Mouse (Mus musculus): ENCODE results near the gene Rps25.
A peak's percentile ranks its signal among the peaks of the same experiment; 100 is the strongest.
"Not testable (repeated sequence)": the region's sequence is repeated elsewhere in the genome, so short reads cannot be mapped to it uniquely, and the experiment has no call there.

The Rps25 gene

GRCm38 (mm10) chr9:44406906-44407751 lies at the start of gene Rps25, which contains the start of gene Trappc4:
TSS of gene Rps25 (plus strand) at chr9:44407139.
TSS of gene Trappc4 (minus strand) at chr9:44407600.
- DNase-seq (ENCODE audit: low read depth, low spot score): peak; percentile 95

- peak; percentile 41 for DNase-seq (ENCODE audit: low read depth, low spot score)
Measured at GRCm38 (mm10) chr9:44357207-44357606, 49.7 kb upstream of the Rps25 start.

- peak; percentile 99 for DNase-seq (ENCODE audit: low read depth, low spot score)
Measured at GRCm38 (mm10) chr9:44361190-44361917, 45.6 kb upstream of the Rps25 start, which contains the start of gene Vps11. TSS of gene Vps11 (minus strand) at chr9:44361670.

- DNase-seq (ENCODE audit: low read depth, low spot score): not testable (repeated sequence)
Measured at GRCm38 (mm10) chr9:44361931-44362330, 45.0 kb upstream of the Rps25 start.

DNA sequence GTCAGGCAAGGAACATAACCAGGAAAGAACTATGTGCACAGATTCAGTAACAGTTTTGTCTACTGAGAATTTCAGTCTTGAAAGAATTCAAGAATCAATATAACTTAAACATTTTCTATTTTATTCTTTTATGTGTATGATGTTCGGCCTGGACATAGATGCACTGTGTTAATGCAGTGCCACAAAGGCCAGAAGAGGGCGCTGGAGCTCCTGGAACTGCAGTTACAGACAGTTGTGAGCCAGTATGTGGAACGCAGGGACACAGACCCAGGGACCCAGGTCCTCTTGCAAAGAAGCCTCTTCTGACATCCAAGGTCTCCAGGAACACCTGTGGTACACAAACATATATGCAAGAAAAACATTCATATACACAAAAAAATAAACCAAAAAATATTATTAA lies 42.5 kb upstream of the Rps25 start:
- peak; percentile 29 for DNase-seq (ENCODE audit: low read depth, low spot score)

GRCm38 (mm10) chr9:44373386-44373785 lies 33.6 kb upstream of the Rps25 start:
- DNase-seq (ENCODE audit: low read depth, low spot score): no peak

DNA sequence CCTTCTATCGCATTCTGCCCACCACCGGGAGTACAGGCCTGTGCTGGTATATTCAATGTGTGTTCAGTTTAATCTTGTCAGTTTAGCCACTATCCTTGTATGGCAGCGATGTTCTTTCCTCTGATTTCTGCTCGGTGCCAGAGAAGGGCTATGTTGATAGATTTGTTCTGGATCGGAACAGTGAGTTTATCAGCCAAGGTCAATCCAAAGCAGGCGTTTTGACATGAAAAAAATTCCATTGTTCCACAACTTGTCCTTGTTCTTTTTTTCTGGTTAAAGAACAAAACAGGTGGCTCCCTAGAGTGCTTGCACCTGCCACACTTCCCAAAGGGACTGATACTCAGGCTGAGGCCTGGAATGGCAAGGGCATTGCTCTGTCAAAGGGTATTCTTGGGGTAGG lies 30.8 kb upstream of the Rps25 start:
- no peak for DNase-seq (ENCODE audit: low read depth, low spot score)

DNA sequence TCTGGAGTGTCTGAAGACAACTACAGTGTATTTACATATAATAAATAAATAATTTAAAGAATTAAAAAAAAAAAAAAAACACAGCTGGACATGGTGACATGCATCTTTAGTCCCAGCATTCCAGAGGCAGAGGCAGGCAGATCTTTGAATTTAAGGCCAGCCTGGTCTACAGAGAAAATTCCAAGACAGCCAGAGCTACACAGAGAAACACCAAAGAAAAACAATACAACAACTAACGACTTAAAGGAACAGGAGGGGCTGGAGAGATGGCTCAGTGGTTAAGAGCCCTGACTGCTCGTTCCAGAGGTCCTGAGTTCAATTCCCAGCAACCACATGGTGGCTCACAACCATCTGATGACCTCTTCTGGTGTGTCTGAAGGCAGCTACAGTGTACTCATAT lies 29.6 kb upstream of the Rps25 start:
- not testable (repeated sequence) for DNase-seq (ENCODE audit: low read depth, low spot score)

- no peak for DNase-seq (ENCODE audit: low read depth, low spot score)
Measured at GRCm38 (mm10) chr9:44378153-44378730, 28.7 kb upstream of the Rps25 start.

DNA sequence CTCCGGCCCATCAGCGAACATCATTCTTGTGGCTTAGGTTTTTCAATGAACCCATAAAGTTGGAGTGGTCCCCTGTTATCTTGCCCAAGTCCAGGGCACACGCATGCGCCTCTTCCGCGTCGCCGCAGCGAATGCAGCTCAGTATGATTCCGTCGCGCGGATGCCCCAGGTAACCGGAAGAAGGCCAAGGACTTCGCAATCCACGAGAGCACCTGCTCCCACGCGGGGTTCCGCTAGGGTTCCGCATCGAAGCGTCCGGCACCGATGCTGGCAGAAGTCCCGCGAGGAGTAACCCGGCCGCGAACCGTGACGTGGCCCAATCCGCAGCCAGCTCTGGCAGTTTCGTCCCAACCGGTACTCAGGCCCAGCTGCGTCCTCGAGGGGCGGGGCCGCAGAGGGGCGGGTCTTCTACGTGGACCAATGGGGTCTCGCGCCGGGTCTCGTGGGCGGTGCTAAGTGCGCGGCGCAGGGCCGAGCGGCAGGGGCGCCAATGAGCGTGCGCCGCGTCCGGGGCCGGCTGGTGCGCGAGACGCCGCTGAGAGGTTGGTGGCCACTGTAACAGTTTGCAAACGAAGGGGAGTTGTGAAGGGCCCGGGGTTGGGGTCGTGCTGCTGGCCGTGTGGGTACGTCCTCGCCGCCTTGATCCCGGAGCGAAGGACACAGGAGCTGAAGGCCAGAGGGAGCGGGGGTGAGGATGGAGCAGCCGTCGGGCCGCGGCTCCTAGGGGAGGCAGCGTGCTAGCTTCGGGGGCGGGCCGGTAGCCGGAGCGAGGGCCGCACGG lies 27.7 kb upstream of the Rps25 start, which contains the start of gene Hyou1:
TSS of gene Hyou1 (plus strand) at position 437 of the 781 bp plus-strand sequence.
- peak; percentile 98 for DNase-seq (ENCODE audit: low read depth, low spot score)

DNA sequence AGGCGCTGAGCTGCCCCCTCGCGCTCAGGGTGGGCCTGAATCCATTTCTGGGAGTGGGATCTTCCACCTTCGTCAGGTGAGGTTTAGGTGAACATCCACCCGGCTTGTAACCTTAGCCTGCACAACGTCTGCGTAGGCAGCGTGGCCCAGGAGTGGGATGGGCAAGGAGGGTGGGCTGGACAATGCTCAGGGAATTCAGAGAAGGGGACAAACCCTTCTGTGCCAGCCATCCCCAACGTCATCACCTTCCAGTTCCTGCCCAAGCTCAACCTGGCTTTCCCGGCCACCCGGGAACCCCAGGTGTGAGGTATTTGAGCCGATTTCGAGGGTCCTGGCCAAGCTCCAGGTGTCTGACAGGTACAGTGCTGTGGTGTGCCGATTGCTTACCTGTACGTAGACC lies 27.1 kb upstream of the Rps25 start:
- peak; percentile 43 for DNase-seq (ENCODE audit: low read depth, low spot score)

DNA sequence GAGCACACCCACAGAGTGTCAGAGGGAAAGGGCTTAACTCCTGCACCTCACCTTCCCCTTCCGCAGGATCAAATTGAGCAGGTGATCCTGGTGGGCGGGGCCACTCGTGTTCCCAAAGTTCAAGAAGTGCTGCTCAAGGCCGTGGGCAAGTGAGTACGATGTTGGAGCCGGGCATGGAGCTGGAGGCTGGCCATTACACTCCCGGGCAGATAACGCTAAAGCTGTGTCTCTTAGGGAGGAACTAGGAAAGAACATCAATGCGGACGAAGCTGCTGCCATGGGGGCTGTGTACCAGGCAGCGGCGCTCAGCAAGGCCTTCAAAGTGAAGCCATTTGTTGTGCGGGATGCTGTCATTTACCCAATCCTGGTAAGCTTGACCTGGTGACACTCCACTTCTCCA lies 22.3 kb upstream of the Rps25 start:
- DNase-seq (ENCODE audit: low read depth, low spot score): no peak

- no peak for DNase-seq (ENCODE audit: low read depth, low spot score)
Measured at GRCm38 (mm10) chr9:44387221-44387620, 19.7 kb upstream of the Rps25 start.

- DNase-seq (ENCODE audit: low read depth, low spot score): peak; percentile 41
Measured at GRCm38 (mm10) chr9:44389273-44389672, 17.7 kb upstream of the Rps25 start.

DNA sequence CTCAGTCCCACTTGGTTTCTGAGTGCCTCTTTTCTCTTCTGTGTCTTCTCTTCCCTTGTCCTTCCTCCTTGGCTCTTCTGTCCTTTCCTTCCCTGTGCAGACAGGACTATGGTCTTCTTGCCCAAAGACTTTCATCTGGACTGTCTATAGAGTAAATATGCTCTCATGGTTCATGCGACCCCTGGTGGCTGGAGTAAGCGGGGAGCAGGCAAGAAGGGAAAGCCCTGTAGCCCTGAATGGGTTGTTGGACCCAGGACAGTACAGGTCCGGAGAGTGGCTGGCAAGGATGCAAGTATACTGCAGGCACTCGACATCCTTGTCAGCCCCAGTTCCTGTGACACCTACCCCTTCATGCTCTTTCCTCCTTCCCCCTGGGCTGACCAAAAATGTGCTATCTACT lies 15.5 kb upstream of the Rps25 start:
- peak; percentile 66 for DNase-seq (ENCODE audit: low read depth, low spot score)

DNA sequence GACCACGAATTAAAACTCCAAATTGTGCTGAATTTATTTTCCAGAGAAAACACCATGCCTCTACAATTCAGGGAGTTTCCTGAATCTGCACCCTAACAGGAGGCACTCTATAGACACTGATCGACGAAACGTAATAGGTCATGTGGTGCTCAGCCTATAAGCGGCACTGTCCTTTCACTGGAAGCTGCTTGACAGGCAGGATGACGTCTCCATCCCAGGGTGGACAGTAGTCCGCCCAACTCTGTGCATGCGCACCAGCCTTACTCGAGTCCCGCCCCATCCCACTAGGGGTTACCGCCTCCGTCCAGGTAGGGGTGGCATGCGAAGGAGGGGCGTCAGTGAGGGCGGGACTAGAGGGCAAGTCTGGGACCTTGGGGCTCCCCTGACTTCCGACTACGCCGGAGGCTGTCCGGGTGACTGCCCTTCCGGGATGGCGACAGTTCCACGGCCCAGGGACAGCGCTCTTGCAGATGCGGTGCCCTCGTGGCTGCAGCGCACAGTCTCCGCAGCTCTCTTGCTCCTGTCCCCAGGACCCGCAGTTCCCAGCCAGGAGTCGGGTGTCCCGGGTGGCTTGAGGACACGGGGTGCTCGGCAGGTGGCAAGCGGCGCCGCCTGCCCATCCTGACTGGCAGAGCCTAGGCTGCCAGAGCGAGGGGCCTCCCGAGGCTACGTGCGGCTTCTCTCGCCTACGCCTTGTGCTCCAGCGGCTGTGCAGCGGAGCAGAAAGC lies 10.1 kb upstream of the Rps25 start, which contains the start of gene Slc37a4:
TSS of gene Slc37a4 (plus strand) at position 169 of the 728 bp plus-strand sequence.
- DNase-seq (ENCODE audit: low read depth, low spot score): peak; percentile 93

DNA sequence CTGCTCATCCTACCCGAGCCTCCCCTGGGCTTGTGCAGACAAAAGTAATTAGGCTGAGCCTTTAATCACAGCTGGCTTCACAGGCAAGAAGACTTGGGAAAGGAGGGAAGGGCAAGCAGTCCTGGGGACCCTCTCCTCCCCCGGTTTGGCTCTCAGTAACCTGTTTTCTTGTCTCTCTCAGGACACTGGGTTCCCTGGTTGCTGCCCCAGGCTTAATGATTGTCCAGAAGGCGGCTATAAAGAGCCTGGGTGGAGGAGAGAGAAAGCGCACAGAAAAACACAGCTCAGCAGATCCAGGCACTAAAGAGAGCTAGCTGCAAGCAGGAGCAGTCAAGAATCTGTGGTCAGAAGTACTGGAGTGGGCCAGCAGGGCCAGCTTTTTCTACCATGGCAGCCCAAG lies 8.9 kb upstream of the Rps25 start:
- no peak for DNase-seq (ENCODE audit: low read depth, low spot score)

GRCm38 (mm10) chr9:44398551-44398950 lies 8.4 kb upstream of the Rps25 start:
- DNase-seq (ENCODE audit: low read depth, low spot score): no peak

GRCm38 (mm10) chr9:44399114-44399794 lies 7.7 kb upstream of the Rps25 start:
- no peak for DNase-seq (ENCODE audit: low read depth, low spot score)

GRCm38 (mm10) chr9:44399795-44400114 lies 7.2 kb upstream of the Rps25 start:
- DNase-seq (ENCODE audit: low read depth, low spot score): no peak
